Mouse (Mus musculus) activated CD4-positive, CD25-positive, alpha-beta regulatory T cell, adult 9 weeks (primary cell): ENCODE measurements around the gene Elfn2. TPM values are rescaled to one million over a fixed set of nuclear protein-coding genes. Genes with fewer than 3 reads are reported as not detected.

Experiments used
- polyA plus RNA-seq: library from polyadenylated mRNA; unstranded; fragments of 100-300 nt; shearing (Covaris generic); gene quantifications from one replicate; pipeline ENCODE4 v1.2.1, GENCODE M21; 2017

The Elfn2 gene
- polyA plus RNA-seq: not detected

GRCm38 (mm10) chr15:78718290-78719250 is at the start of gene Elfn2:
Gene Elfn2 (minus strand): TSS chr15:78718771.

Other genes with a start within 250 kb of the Elfn2 start
- 1,212 TPM for gene Il2rb, start 223.5 kb downstream of the Elfn2 start, polyA plus RNA-seq
- 10.2 TPM for gene C1qtnf6, start 187.4 kb downstream of the Elfn2 start, polyA plus RNA-seq
- not detected for gene Sstr3, start 174.1 kb downstream of the Elfn2 start, polyA plus RNA-seq
- gene Rac2, start 146.0 kb downstream of the Elfn2 start, polyA plus RNA-seq: 3,417 TPM
- 484 TPM for gene Cyth4, start 121.7 kb downstream of the Elfn2 start, polyA plus RNA-seq
- 158 TPM for gene Mfng, start 54.7 kb upstream of the Elfn2 start, polyA plus RNA-seq
- 0.09 TPM for gene Card10, start 84.3 kb upstream of the Elfn2 start, polyA plus RNA-seq
- 0.11 TPM for gene Cdc42ep1, start 123.9 kb upstream of the Elfn2 start, polyA plus RNA-seq
- gene Lgals2, start 136.8 kb upstream of the Elfn2 start, polyA plus RNA-seq: not detected
- gene Gga1, start 158.4 kb upstream of the Elfn2 start, polyA plus RNA-seq: 56.7 TPM
- gene Gm49510, start 180.9 kb upstream of the Elfn2 start, polyA plus RNA-seq: 0.60 TPM
- 221 TPM for gene Sh3bp1, start 181.0 kb upstream of the Elfn2 start, polyA plus RNA-seq
- 1.4 TPM for gene Pdxp, start 195.1 kb upstream of the Elfn2 start, polyA plus RNA-seq
- gene Lgals1, start 208.0 kb upstream of the Elfn2 start, polyA plus RNA-seq: 729 TPM
- gene Nol12, start 216.2 kb upstream of the Elfn2 start, polyA plus RNA-seq: 61.5 TPM
- gene Triobp, start 229.0 kb upstream of the Elfn2 start, polyA plus RNA-seq: 85.6 TPM